Mouse (Mus musculus) layer of hippocampus, postnatal 14 days (tissue): ENCODE measurements around the gene Hdac1. TPM values are rescaled to one million over a fixed set of nuclear protein-coding genes. Genes with fewer than 3 reads are reported as not detected.

Experiments
- DNase-seq, 2 experiments: peaks; one replicate each; pipeline ENCODE4 v3.0.0; 2021 to 2022; ENCODE audit warnings: low spot score in 2 of 2, mixed read lengths in 1 of 2
- microRNA-seq, 2 experiments: library from miRNA; unstranded; fragments of <30 nt; microRNA quantifications; one replicate each; pipeline ENCODE4 v1.2.0; 2021
- total RNA-seq, 2 experiments: library from RNA; stranded (reverse); gene quantifications; 2 replicates each; pipeline ENCODE4 v1.2.3; 2021

The Hdac1 gene
- total RNA-seq, 2 experiments from 2014 or later, result 36.4 to 44.6 TPM

- no peak for DNase-seq
Observed at GRCm38 (mm10) chr4:129481090-129481489, 61.4 kb downstream of the Hdac1 start.

- DNase-seq, result no peak
Observed at GRCm38 (mm10) chr4:129479863-129480262, 62.6 kb downstream of the Hdac1 start.

DNA sequence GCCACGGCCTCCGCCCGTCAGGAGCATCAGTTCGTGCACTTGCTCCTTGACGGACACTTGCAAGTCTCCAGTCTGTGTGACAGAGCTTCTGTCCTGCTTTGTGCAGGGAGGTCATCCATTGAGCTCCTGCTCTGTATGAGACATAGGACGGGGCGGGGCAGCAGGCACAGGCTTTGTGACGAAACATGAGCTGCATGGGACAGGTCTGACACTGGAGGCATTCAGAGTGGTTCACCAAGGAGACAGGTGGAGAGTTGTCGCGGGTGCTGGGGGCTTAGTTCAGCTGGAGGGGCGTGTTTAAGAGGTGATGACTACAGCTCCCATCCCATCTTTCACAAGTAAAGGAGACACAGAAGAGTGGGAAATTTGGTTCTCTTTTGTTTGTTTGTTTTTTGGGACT lies 66.5 kb downstream of the Hdac1 start:
- no peak for DNase-seq

Small RNAs within 50 kb of the gene (microRNA-seq; reads per million reads assigned to microRNA genes)
- gene Mir8119, result 0 reads per million in 2 experiments

Other genes starting within 250 kb of the Hdac1 start
- 100 to 1,000 TPM; 130 to 131 TPM for gene Rbbp4, start 207.3 kb downstream of the Hdac1 start, total RNA-seq
- 10 to 100 TPM; 23.7 to 26.3 TPM for gene Zbtb8os, start 207.0 kb downstream of the Hdac1 start, total RNA-seq
- 1 to 10 TPM; 6.1 to 6.3 TPM for gene Zbtb8a, start 164.6 kb downstream of the Hdac1 start, total RNA-seq
- 1 to 10 TPM; 4.0 to 5.0 TPM for gene Zbtb8b, start 101.9 kb downstream of the Hdac1 start, total RNA-seq
- gene Bsdc1, start 81.1 kb downstream of the Hdac1 start, total RNA-seq, result 10 to 100 TPM; 52.2 to 54.2 TPM
- not detected for gene Tssk3, start 51.7 kb downstream of the Hdac1 start, total RNA-seq
- under 1 TPM in 1 of 2 experiments, not detected in 1; 0.72 TPM for gene Fam229a, start 51.5 kb downstream of the Hdac1 start, total RNA-seq
- 100 to 1,000 TPM; 372 to 379 TPM for gene Marcksl1, start 29.1 kb downstream of the Hdac1 start, total RNA-seq
- gene Lck, start 30.9 kb upstream of the Hdac1 start, total RNA-seq, result 1 to 10 TPM; 4.0 to 4.4 TPM
- under 1 TPM in 1 of 2 experiments, not detected in 1; 0.37 TPM for gene Fam167b, start 35.8 kb upstream of the Hdac1 start, total RNA-seq
- 100 to 1,000 TPM; 121 to 128 TPM for gene Eif3i, start 57.9 kb upstream of the Hdac1 start, total RNA-seq
- gene Tmem234, start 58.0 kb upstream of the Hdac1 start, total RNA-seq, result 10 to 100 TPM; 86.1 to 90.9 TPM
- 1 to 10 TPM; 3.4 to 4.4 TPM for gene Dcdc2b, start 71.5 kb upstream of the Hdac1 start, total RNA-seq
- gene Iqcc, start 76.4 kb upstream of the Hdac1 start, total RNA-seq, result 10 to 100 TPM; 31.3 to 35.7 TPM
- gene Ccdc28b, start 81.2 kb upstream of the Hdac1 start, total RNA-seq, result 100 to 1,000 TPM; 102 to 116 TPM
- 10 to 100 TPM; 39.8 to 46.9 TPM for gene Txlna, start 98.4 kb upstream of the Hdac1 start, total RNA-seq
- 10 to 100 TPM; 88.9 to 93.4 TPM for gene Kpna6, start 130.1 kb upstream of the Hdac1 start, total RNA-seq
- 10 to 100 TPM; 12.8 to 15.2 TPM for gene Tmem39b, start 154.1 kb upstream of the Hdac1 start, total RNA-seq
- 10 to 100 TPM; 83.3 to 85.6 TPM for gene Khdrbs1, start 199.6 kb upstream of the Hdac1 start, total RNA-seq